Mouse (Mus musculus) limb, embryonic 14.5 days (tissue): ENCODE data around the gene Edn3. TPM values are rescaled to one million over a fixed set of nuclear protein-coding genes. Genes with fewer than 3 reads are reported as not detected.

Experiments used
- ATAC-seq: fragments of 200-750 bp; cut with Nextera tagmentation; 2 replicates; pipeline ENCODE4 v1.8.0; 2017; ENCODE audit warnings: low read depth, moderate number of reproducible peaks, moderate TSS enrichment; ENCODE audit not compliant: low FRiP score
- DNase-seq: peaks from one replicate; pipeline ENCODE4 v3.0.0-alpha.2; 2015; ENCODE audit warnings: low spot score
- H3K27ac ChIP-seq: fragments of 300-500 bp; sonication (generic); replicated peaks from 2 replicates; pipeline ENCODE4 v1.5.1; 2014; ENCODE audit warnings: low read depth, mild to moderate bottlenecking, low read length, moderate library complexity, mixed read lengths
- H3K27me3 ChIP-seq: fragments of 300-500 bp; sonication (generic); 2 replicates; pipeline ENCODE4 v1.6.1; 2014; ENCODE audit warnings: low read length, mixed read lengths; ENCODE audit not compliant: control insufficient read depth, insufficient read depth
- H3K36me3 ChIP-seq: fragments of 300-500 bp; sonication (generic); 2 replicates; pipeline ENCODE4 v1.6.1; 2014; ENCODE audit warnings: mild to moderate bottlenecking, low read length, moderate library complexity, mixed read lengths; ENCODE audit not compliant: control insufficient read depth, insufficient read depth
- H3K4me1 ChIP-seq: fragments of 300-500 bp; sonication (generic); 2 replicates; pipeline ENCODE4 v1.6.1; 2014; ENCODE audit warnings: antibody characterized with exemption, low read length, mixed read lengths; ENCODE audit not compliant: control insufficient read depth, insufficient read depth
- H3K4me2 ChIP-seq: fragments of 300-500 bp; sonication (generic); replicated peaks from 2 replicates; pipeline ENCODE4 v1.6.1; 2014; ENCODE audit warnings: low read depth, mild to moderate bottlenecking, low read length, moderate library complexity; ENCODE audit not compliant: severe bottlenecking
- H3K4me3 ChIP-seq: fragments of 300-500 bp; sonication (generic); replicated peaks from 2 replicates; pipeline ENCODE4 v1.5.1; 2014; ENCODE audit warnings: low read length
- H3K9ac ChIP-seq: fragments of 300-500 bp; sonication (generic); 2 replicates; pipeline ENCODE4 v1.6.1; 2014; ENCODE audit warnings: mild to moderate bottlenecking, low read depth, low read length, moderate library complexity; ENCODE audit not compliant: severe bottlenecking
- H3K9me3 ChIP-seq: fragments of 300-500 bp; sonication (generic); 2 replicates; pipeline ENCODE4 v1.6.1; 2016; ENCODE audit warnings: low read length; ENCODE audit not compliant: control insufficient read depth
- POLR2A ChIP-seq: fragments of 200-500 bp; IDR thresholded peaks from 2 replicates; pipeline ENCODE4 v1.8.0; 2012; ENCODE audit warnings: inconsistent platforms, mild to moderate bottlenecking, moderate library complexity, borderline replicate concordance; ENCODE audit not compliant: insufficient read depth, insufficient read length; ENCODE audit errors: extremely low read depth
- WGBS: fragments of 180-500 bp; shearing (Covaris S2); extraction: QIAGEN DNeasy Blood & Tissue Kit; methylation state at CpG from one replicate; pipeline ENCODE4 v1.1.7; 2014; 5-methylcytosine and 5-hydroxymethylcytosine counted together
- polyA plus RNA-seq, 2 experiments: library from polyadenylated mRNA; depleted of rRNA in 1 of 2; stranded (reverse) in 1 of 2; unstranded in 1 of 2; fragments of >200 nt; fragmentation: Nextera tagmentation in 1 of 2; extraction: Ambion mirVana in 1 of 2; gene quantifications; 2 replicates each; pipeline versions ENCODE4 v1.2.1 to v1.2.3; 2012 to 2014

Gene Edn3
- polyA plus RNA-seq, 2 experiments: 13.6 to 22.9 TPM

GRCm38 (mm10) chr2:174809296-174809695 lies 48.9 kb downstream of the Edn3 start:
- Histone ChIP-seq H3K4me2 (no peak overlapping the region), H3K27me3 (no peaks in the 10 kb centered on the region), H3K27ac (no peak overlapping the region), H3K4me3 (no peak overlapping the region), H3K4me1 (peaks cover 5% of the 10 kb centered on the region; the same call in 1 of the 2 replicates), H3K9ac (no peak overlapping the region), H3K36me3 (no peaks in the 10 kb centered on the region), H3K9me3 (no peaks in the 10 kb centered on the region)
- ATAC-seq: no peak
- no peak for TF ChIP-seq POLR2A
- DNase-seq: no peak
- WGBS: 21% methylated on average over 4 of the region's 4 CpGs

- TF ChIP-seq POLR2A: no peak
- peaks cover 5% of the 10 kb centered on the region; the same call in 1 of the 2 replicates for H3K4me1 ChIP-seq
- H3K27ac ChIP-seq: no peak overlapping the region
- no peaks in the 10 kb centered on the region for H3K36me3 ChIP-seq
- 82% methylated on average over 11 of the region's 11 CpGs for WGBS
- no peak overlapping the region for H3K4me2 ChIP-seq
- H3K9me3 ChIP-seq: no peaks in the 10 kb centered on the region
- H3K27me3 ChIP-seq: no peaks in the 10 kb centered on the region
- no peak overlapping the region for H3K4me3 ChIP-seq
- no peak for ATAC-seq
- no peak for DNase-seq
- no peak overlapping the region for H3K9ac ChIP-seq
These were observed 52.9 kb downstream of the Edn3 start for GRCm38 (mm10) chr2:174813306-174813705.

- Histone ChIP-seq H3K36me3 (no peaks in the 10 kb centered on the region), H3K4me3 (no peak overlapping the region), H3K4me2 (no peak overlapping the region), H3K9ac (no peak overlapping the region), H3K4me1 (no peaks in the 10 kb centered on the region), H3K27ac (no peak overlapping the region), H3K27me3 (no peaks in the 10 kb centered on the region), H3K9me3 (no peaks in the 10 kb centered on the region)
- DNase-seq (no peak), ATAC-seq (no peak)
- 93% methylated on average over 2 of the region's 2 CpGs for WGBS
- no peak for TF ChIP-seq POLR2A
These were observed 55.7 kb downstream of the Edn3 start for GRCm38 (mm10) chr2:174816163-174816562.

- no peaks in the 10 kb centered on the region for H3K9me3 ChIP-seq
- DNase-seq (no peak), ATAC-seq (no peak)
- no peaks in the 10 kb centered on the region for H3K36me3 ChIP-seq
- no peaks in the 10 kb centered on the region for H3K27me3 ChIP-seq
- no peak overlapping the region for H3K4me3 ChIP-seq
- no peak overlapping the region for H3K27ac ChIP-seq
- TF ChIP-seq POLR2A: no peak
- 82% methylated on average over 3 of the region's 3 CpGs for WGBS
- no peak overlapping the region for H3K4me2 ChIP-seq
- no peak overlapping the region for H3K9ac ChIP-seq
- no peaks in the 10 kb centered on the region for H3K4me1 ChIP-seq
These were observed 59.9 kb downstream of the Edn3 start for GRCm38 (mm10) chr2:174820286-174820685.

GRCm38 (mm10) chr2:174827829-174828228 lies 67.4 kb downstream of the Edn3 start:
- no peaks in the 10 kb centered on the region for H3K36me3 ChIP-seq
- no peak overlapping the region for H3K9ac ChIP-seq
- no peak overlapping the region for H3K4me3 ChIP-seq
- ATAC-seq: no peak
- WGBS: 92% methylated on average over 4 of the region's 4 CpGs
- H3K4me1 ChIP-seq: no peaks in the 10 kb centered on the region
- no peak for TF ChIP-seq POLR2A
- no peak for DNase-seq
- H3K27me3 ChIP-seq: no peaks in the 10 kb centered on the region
- no peak overlapping the region for H3K4me2 ChIP-seq
- H3K9me3 ChIP-seq: no peaks in the 10 kb centered on the region
- H3K27ac ChIP-seq: no peak overlapping the region

- H3K9ac ChIP-seq: no peak overlapping the region
- no peak for DNase-seq
- no peak for TF ChIP-seq POLR2A
- H3K27ac ChIP-seq: no peak overlapping the region
- no peak for ATAC-seq
- no peak overlapping the region for H3K4me2 ChIP-seq
- H3K4me3 ChIP-seq: no peak overlapping the region
- no peaks in the 10 kb centered on the region for H3K27me3 ChIP-seq
- WGBS: 28% methylated on average over 5 of the region's 5 CpGs
- no peaks in the 10 kb centered on the region for H3K9me3 ChIP-seq
- H3K4me1 ChIP-seq: 0 out of 2 replicates have a peak, but pooled peaks cover 4% of the 10 kb centered on the region
- no peaks in the 10 kb centered on the region for H3K36me3 ChIP-seq
These were observed 73.2 kb downstream of the Edn3 start for GRCm38 (mm10) chr2:174833608-174834007.

Other genes with a start within 250 kb of the Edn3 start
- 0.04 and 0.08 TPM in 2 replicates for gene Zfp831, start 117.1 kb upstream of the Edn3 start, polyA plus RNA-seq (2012; rRNA removed)
- gene Zfp831, start 117.1 kb upstream of the Edn3 start, polyA plus RNA-seq (2014; fragmentation: Nextera tagmentation; extraction: Ambion mirVana): 0.01 and 0.03 TPM in 2 replicates
- 0.11 TPM in 1 of 2 replicates, not detected in the other for gene Gm14444, start 249.6 kb downstream of the Edn3 start, polyA plus RNA-seq (2012; rRNA removed)
- gene Gm14444, start 249.6 kb downstream of the Edn3 start, polyA plus RNA-seq (2014; fragmentation: Nextera tagmentation; extraction: Ambion mirVana): not detected in 2 replicates